19 mouse cellular contexts compared by ENCODE assay signal in the genomic region with DNA sequence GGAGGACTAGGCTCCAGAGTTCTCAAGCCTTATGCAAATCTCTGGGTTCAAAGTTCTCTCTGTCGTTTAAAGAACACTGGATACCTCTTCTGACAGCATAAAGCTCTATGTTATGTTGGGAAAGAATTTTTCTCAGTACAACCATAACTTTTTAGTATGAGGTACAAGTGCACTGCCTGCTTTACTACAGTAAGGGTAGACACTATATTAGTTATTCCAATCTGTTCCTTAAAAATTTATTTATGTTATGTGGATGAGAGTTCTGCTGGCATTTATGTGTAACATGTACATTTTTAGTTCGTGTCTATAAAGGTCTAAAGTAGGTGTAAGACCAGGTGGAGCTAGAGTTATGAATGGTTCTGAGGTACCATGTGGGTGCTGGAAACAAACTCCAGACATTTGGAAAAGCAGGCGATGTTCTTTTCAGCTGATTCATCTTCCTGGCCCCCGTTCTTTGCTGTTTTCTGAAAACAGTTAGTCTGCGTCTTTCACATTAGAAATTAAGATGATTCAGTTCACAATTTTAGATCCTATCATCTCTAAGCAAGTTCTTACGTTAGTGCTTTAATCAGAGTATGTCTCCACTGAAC.
DNase-seq lines count a peak whose midpoint lies in the region.
"Had no signal": no experiment of that assay in that cellular context is flagged by ENCODE, and none has a peak within 500 bp of the region (broad histone marks: within the 10 kb centered on the region; RNA-seq: fewer than 3 reads in every experiment).

No protein-coding gene starts in this region.

- intact Hi-C loops in left cerebral cortex, postnatal 25 days (cut with DNase I): no loop called here
- intact Hi-C loops in left cerebral cortex, postnatal 10 days (cut with DNase I): no loop called here

- peak; percentile 7 to 17 for DNase-seq in layer of hippocampus, adult 8-10 months (ENCODE audit: low spot score in 2 of 2)
- no peak for DNase-seq in layer of hippocampus, postnatal 10 days (ENCODE audit: low spot score in 2 of 2)
- peak; percentile 10 to 80 for DNase-seq in left cerebral cortex, postnatal 25 days (ENCODE audit: low spot score in 2 of 2)
- DNase-seq in left cerebral cortex, postnatal 10 days (ENCODE audit: extremely low spot score in 1 of 2, low spot score in 2 of 2): no peak
- DNase-seq in frontal cortex, postnatal 36 days (ENCODE audit: low spot score in 2 of 2): peak; percentile 16 to 41
- DNase-seq in right cerebral cortex, postnatal 36 days (ENCODE audit: low spot score in 2 of 2): peak; percentile 12 to 35
- DNase-seq in spleen, postnatal 14 days (ENCODE audit: low spot score in 2 of 2): no peak
- DNase-seq: adrenal gland, postnatal 14 days; cerebellum, adult 11-12 months; cerebellum, adult 9-11 months; gastrocnemius, adult 2 months; gastrocnemius, postnatal 36 days; heart, adult 18-20 months; heart, postnatal 36 days; kidney, adult 2 months; kidney, postnatal 4 days; liver, postnatal 0 days; lung, postnatal 4 days; thymus, postnatal 14 days had no signal

Comparison
In these comparisons a context has a peak if more than half of its experiments do, and no peak if none do; other contexts are left out.
1. DNase-seq: peak in layer of hippocampus, adult 8-10 months (2 of 2), left cerebral cortex, postnatal 25 days (2 of 2), frontal cortex, postnatal 36 days (2 of 2) and right cerebral cortex, postnatal 36 days (2 of 2); none in layer of hippocampus, postnatal 10 days (0 of 2), left cerebral cortex, postnatal 10 days (0 of 2) and spleen, postnatal 14 days (0 of 2).